ENCODE assay signal across 8 mouse cellular contexts in genomic region chr19:5965280-5965679, GRCm38 (mm10). TPM values are rescaled to one million over a fixed set of nuclear protein-coding genes. Genes with fewer than 3 reads are reported as not detected.
A peak's percentile ranks its signal among the peaks of the same experiment; 100 is the strongest.
DNase-seq lines count a peak whose midpoint lies in the region; ATAC-seq and TF ChIP-seq lines count a peak whose summit lies in the region.

No protein-coding gene starts in this region.

- no peak overlapping the region for H3K4me2 ChIP-seq in kidney, postnatal 0 days (ENCODE audit: low read length)
- H3K4me2 ChIP-seq in liver, embryonic 15.5 days, result peak overlapping the region; percentile 83

- H3K79me2 ChIP-seq in C2C12 (ENCODE audit: control insufficient read depth, insufficient read depth), result peaks cover 37% of the 10 kb centered on the region

- ATAC-seq in kidney, postnatal 0 days (replicated peaks; ENCODE audit: low FRiP score, low read depth), result peak; percentile 41; the same call in 1 of the 2 replicates
- ATAC-seq in liver, embryonic 15.5 days (ENCODE audit: insufficient read depth), result no peak

- no peak overlapping the region for H3K9ac ChIP-seq in kidney, postnatal 0 days (ENCODE audit: low read depth, low read length)
- H3K9ac ChIP-seq in liver, embryonic 15.5 days, result 0 out of 2 replicates have a peak overlapping the region, but pooled peaks have one; percentile 75

- peak; percentile 81 for TF ChIP-seq CTCF in C2C12 (IDR thresholded peaks at IDR 0.05; ENCODE audit: control insufficient read depth, insufficient read depth, insufficient read length)
- TF ChIP-seq CTCF in kidney, postnatal 0 days (IDR thresholded peaks at IDR 0.05; ENCODE audit: low read depth), result peak; percentile 95

- H3K79me3 ChIP-seq in C2C12 (ENCODE audit: low read depth), result peaks cover 24% of the 10 kb centered on the region

- peaks cover 13% of the 10 kb centered on the region for H3K36me3 ChIP-seq in C2C12 (ENCODE audit: control insufficient read depth, insufficient read depth)
- no peaks in the 10 kb centered on the region for H3K36me3 ChIP-seq in kidney, postnatal 0 days (ENCODE audit: insufficient read depth, low read length)
- H3K36me3 ChIP-seq in liver, embryonic 15.5 days (replicated peaks), result peaks cover 16% of the 10 kb centered on the region

- no peaks in the 10 kb centered on the region for H3K9me3 ChIP-seq in kidney, postnatal 0 days (replicated peaks; ENCODE audit: low read length)
- no peaks in the 10 kb centered on the region for H3K9me3 ChIP-seq in liver, embryonic 15.5 days (replicated peaks)

- DNase-seq in Muller cell, postnatal 12 days (ENCODE audit: inconsistent ontology term), result peak; percentile 53
- DNase-seq in cerebellum, postnatal 36 days, result peak; percentile 78 to 79
- peak; percentile 54 for DNase-seq in gastrocnemius, postnatal 25 days
- DNase-seq in kidney, postnatal 0 days (ENCODE audit: low spot score), result peak; percentile 91
- DNase-seq in ovary, postnatal 36 days (ENCODE audit: low spot score), result peak; percentile 66
- peak; percentile 79 for DNase-seq in thymus, postnatal 25 days

- WGBS in kidney, postnatal 0 days, result 9% methylated on average over 4 of the region's 4 CpGs
- 6% methylated on average over 4 of the region's 4 CpGs for WGBS in liver, embryonic 15.5 days (ENCODE audit: insufficient replicate concordance)

- 0 out of 2 replicates have a peak overlapping the region, but pooled peaks have one; percentile 9 for H3K27ac ChIP-seq in kidney, postnatal 0 days
- peak overlapping the region; percentile 92 for H3K27ac ChIP-seq in liver, embryonic 15.5 days (replicated peaks)

- peaks cover 6% of the 10 kb centered on the region; the same call in 1 of the 2 replicates for H3K4me1 ChIP-seq in kidney, postnatal 0 days (replicated peaks; ENCODE audit: insufficient read depth, low read length)
- H3K4me1 ChIP-seq in liver, embryonic 15.5 days (replicated peaks), result peaks cover 86% of the 10 kb centered on the region

- H3K4me3 ChIP-seq in C2C12 (ENCODE audit: insufficient read depth, poor library complexity, severe bottlenecking), result no peak overlapping the region
- H3K4me3 ChIP-seq in kidney, postnatal 0 days (replicated peaks; ENCODE audit: low read depth, low read length), result no peak overlapping the region
- H3K4me3 ChIP-seq in liver, embryonic 15.5 days (replicated peaks), result peak overlapping the region; percentile 72

- H3ac ChIP-seq in C2C12 (ENCODE audit: control insufficient read depth, insufficient read length, low read depth), result peak overlapping the region; percentile 22

- H3K27me3 ChIP-seq in C2C12 (ENCODE audit: control insufficient read depth, insufficient read depth, insufficient read length), result no peaks in the 10 kb centered on the region
- H3K27me3 ChIP-seq in kidney, postnatal 0 days (ENCODE audit: insufficient read depth, low read length), result no peaks in the 10 kb centered on the region
- H3K27me3 ChIP-seq in liver, embryonic 15.5 days, result no peaks in the 10 kb centered on the region

TF ChIP-seq in C2C12, 6 proteins besides CTCF, POLR2A, EP300 and RAD21:
- no peak for TF ChIP-seq CEBPB (IDR thresholded peaks at IDR 0.05; ENCODE audit: low read depth)
- no peak for TF ChIP-seq MYOD1 (IDR thresholded peaks at IDR 0.05; ENCODE audit: control insufficient read depth, insufficient read length, low read depth)

RNA-seq across cellular contexts. Expression of gene Pola2, which starts 1.3 kb away (rescaled TPM):
- polyA plus RNA-seq in C2C12 (2012; fragmentation: generic; extraction: Trizol), result 45.1 TPM
- total RNA-seq in gastrocnemius, postnatal 25 days (2021), result 10 to 100 TPM in 1 of 2 experiments, 1 to 10 TPM in 1; 9.2 to 10.8 TPM
- polyA plus RNA-seq in kidney, postnatal 0 days (2015; fragmentation: Nextera tagmentation; extraction: Ambion mirVana), result 39.8 and 40.6 TPM in 2 replicates
- 53.8 and 58.9 TPM in 2 replicates for polyA plus RNA-seq in liver, embryonic 15.5 days (2015; fragmentation: Nextera tagmentation; extraction: Ambion mirVana)

RNA-seq across cellular contexts. Expression of gene Slc22a20, which starts 20.7 kb away (rescaled TPM):
- polyA plus RNA-seq in C2C12 (2012; fragmentation: generic; extraction: Trizol), result not detected
- total RNA-seq in gastrocnemius, postnatal 25 days (2021), result not detected
- polyA plus RNA-seq in kidney, postnatal 0 days (2015; fragmentation: Nextera tagmentation; extraction: Ambion mirVana), result not detected in 2 replicates
- 0.05 TPM in 1 of 2 replicates, not detected in the other for polyA plus RNA-seq in liver, embryonic 15.5 days (2015; fragmentation: Nextera tagmentation; extraction: Ambion mirVana)

RNA-seq across cellular contexts. Expression of gene Cdc42ep2, which starts 40.7 kb away (rescaled TPM):
- 3.6 TPM for polyA plus RNA-seq in C2C12 (2012; fragmentation: generic; extraction: Trizol)
- 10 to 100 TPM; 12.0 to 13.0 TPM for total RNA-seq in gastrocnemius, postnatal 25 days (2021)
- polyA plus RNA-seq in kidney, postnatal 0 days (2015; fragmentation: Nextera tagmentation; extraction: Ambion mirVana), result 13.2 and 14.2 TPM in 2 replicates
- 2.9 and 3.1 TPM in 2 replicates for polyA plus RNA-seq in liver, embryonic 15.5 days (2015; fragmentation: Nextera tagmentation; extraction: Ambion mirVana)

RNA-seq across cellular contexts. Expression of gene Capn1, which starts 50.4 kb away (rescaled TPM):
- 36.9 TPM for polyA plus RNA-seq in C2C12 (2012; fragmentation: generic; extraction: Trizol)
- 10 to 100 TPM; 76.8 to 81.5 TPM for total RNA-seq in gastrocnemius, postnatal 25 days (2021)
- 12.9 and 13.5 TPM in 2 replicates for polyA plus RNA-seq in kidney, postnatal 0 days (2015; fragmentation: Nextera tagmentation; extraction: Ambion mirVana)
- polyA plus RNA-seq in liver, embryonic 15.5 days (2015; fragmentation: Nextera tagmentation; extraction: Ambion mirVana), result 25.1 and 26.1 TPM in 2 replicates

RNA-seq across cellular contexts. Expression of gene Dpf2, which starts 52.5 kb away (rescaled TPM):
- polyA plus RNA-seq in C2C12 (2012; fragmentation: generic; extraction: Trizol), result 69.3 TPM
- total RNA-seq in gastrocnemius, postnatal 25 days (2021), result 10 to 100 TPM; 80.6 to 83.5 TPM
- polyA plus RNA-seq in kidney, postnatal 0 days (2015; fragmentation: Nextera tagmentation; extraction: Ambion mirVana), result 108 and 109 TPM in 2 replicates
- 52.7 and 59.4 TPM in 2 replicates for polyA plus RNA-seq in liver, embryonic 15.5 days (2015; fragmentation: Nextera tagmentation; extraction: Ambion mirVana)
